Mouse (Mus musculus): ENCODE data around the gene Zfp709.

GRCm38 (mm10) chr8:71922567-71923401, 41.0 kb downstream of the Zfp709 start:
- no peak for TF ChIP-seq GATA1 (IDR thresholded peaks at IDR 0.05; ENCODE audit: borderline replicate concordance, low read length)
- TF ChIP-seq FLI1 (IDR thresholded peaks at IDR 0.05; ENCODE audit: low read length): no peak
